Mouse (Mus musculus) myocyte (in vitro differentiated cells): ENCODE data around the gene Nuak2.

Source experiments
- E2F4 ChIP-seq: IDR thresholded peaks from one replicate; pipeline ENCODE4 v1.6.1; 2011; ENCODE audit warnings: mild to moderate bottlenecking, control low read depth, moderate library complexity; ENCODE audit not compliant: insufficient read depth
- MAX ChIP-seq: IDR thresholded peaks from one replicate; pipeline ENCODE4 v1.6.1; 2011; ENCODE audit warnings: low read depth, mild to moderate bottlenecking, control low read depth
- MYOG ChIP-seq, 3 experiments: IDR thresholded peaks; one replicate each; pipeline ENCODE4 v1.6.1; 2011; ENCODE audit warnings: control low read depth in 2 of 3, low read depth in 2 of 3, mild to moderate bottlenecking in 2 of 3; ENCODE audit not compliant: insufficient read length in 2 of 3, control insufficient read depth in 1 of 3, insufficient read depth in 1 of 3
- POLR2A ChIP-seq: IDR thresholded peaks from one replicate; pipeline ENCODE4 v1.6.1; 2011; ENCODE audit warnings: low read depth, mild to moderate bottlenecking, control low read depth, moderate library complexity; ENCODE audit not compliant: insufficient read length
- USF1 ChIP-seq: IDR thresholded peaks from one replicate; pipeline ENCODE4 v1.6.1; 2011; ENCODE audit warnings: low read depth, mild to moderate bottlenecking, control low read depth, moderate library complexity

DNA sequence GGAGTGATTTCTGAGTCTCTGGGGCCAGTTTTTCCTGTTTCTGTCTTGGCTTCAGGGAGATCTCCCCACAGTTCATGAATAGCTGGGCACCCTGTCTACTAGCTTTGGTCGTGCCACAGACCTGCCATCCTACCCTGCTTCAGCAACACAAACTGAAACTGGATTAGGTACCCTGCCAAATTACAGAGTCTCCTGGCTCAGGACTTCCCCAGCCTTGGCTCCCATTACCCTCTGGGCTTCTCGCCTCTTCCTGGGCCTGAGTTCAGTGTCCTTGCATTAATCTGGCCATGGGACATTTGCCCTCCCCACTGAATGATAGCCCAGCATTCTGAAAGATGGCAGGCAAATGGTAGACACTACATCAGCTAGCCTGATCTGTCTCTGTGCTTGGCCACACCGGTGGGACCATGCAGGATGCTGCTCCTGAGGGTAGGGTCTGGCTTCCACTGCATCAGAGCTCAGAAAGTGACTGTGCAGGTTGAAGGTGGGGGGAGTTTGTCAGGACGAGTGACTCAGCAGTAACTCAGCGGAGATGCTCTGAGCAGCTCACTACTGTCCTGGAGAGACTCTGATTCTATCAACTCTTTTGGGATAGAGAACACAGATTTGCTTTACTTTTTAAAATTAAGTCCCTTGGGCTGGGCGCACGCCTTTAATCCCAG lies 49.1 kb downstream of the Nuak2 start:
- TF ChIP-seq USF1 (no peak), MYOG (IDR thresholded peaks at IDR 0.05; ENCODE audit: control insufficient read depth in 1 of 3, insufficient read depth in 1 of 3, insufficient read length in 2 of 3, low read depth in 2 of 3) (no peak), E2F4 (no peak), POLR2A (no peak), MAX (no peak)
